Mouse (Mus musculus) erythroid progenitor cell, adult 5-6 weeks (primary cell): ENCODE measurements around the gene Zfp65. TPM values are rescaled to one million over a fixed set of nuclear protein-coding genes. Genes with fewer than 3 reads are reported as not detected.

Experiments
- total RNA-seq, 2 experiments: library from RNA; stranded (forward) in 1 of 2; stranded (reverse) in 1 of 2; fragments of 150-400 nt in 1 of 2; fragments of 186-747, 209-891 nt in 1 of 2; gene quantifications; 2 replicates each; pipeline versions ENCODE4 v1.2.3 to v1.2.4; 2015 to 2017; ENCODE audit warnings: low replicate concordance in 2 of 2

Zfp65 gene
- total RNA-seq, 2 experiments from 2014 or later, result 0.42 to 1.6 TPM

Other genes starting within 250 kb of the Zfp65 start
- gene Zfp874b, start 244.9 kb downstream of the Zfp65 start, total RNA-seq (2015; ENCODE audit: low replicate concordance), result 2.9 and 7.1 TPM in 2 replicates
- 4.6 and 5.7 TPM in 2 replicates for gene Zfp874b, start 244.9 kb downstream of the Zfp65 start, total RNA-seq (2017; ENCODE audit: low replicate concordance)
- gene Zfp58, start 228.6 kb downstream of the Zfp65 start, total RNA-seq (2015; ENCODE audit: low replicate concordance), result 3.2 and 5.0 TPM in 2 replicates
- 1.8 TPM in 1 of 2 replicates, not detected in the other for gene Zfp58, start 228.6 kb downstream of the Zfp65 start, total RNA-seq (2017; ENCODE audit: low replicate concordance)
- gene Gm26965, start 203.0 kb downstream of the Zfp65 start, total RNA-seq (2015; ENCODE audit: low replicate concordance), result not detected in 2 replicates
- not detected in 2 replicates for gene Gm26965, start 203.0 kb downstream of the Zfp65 start, total RNA-seq (2017; ENCODE audit: low replicate concordance)
- gene Zfp87, start 203.0 kb downstream of the Zfp65 start, total RNA-seq (2015; ENCODE audit: low replicate concordance), result 5.0 and 11.3 TPM in 2 replicates
- 2.0 and 6.7 TPM in 2 replicates for gene Zfp87, start 203.0 kb downstream of the Zfp65 start, total RNA-seq (2017; ENCODE audit: low replicate concordance)
- 5.8 and 9.2 TPM in 2 replicates for gene Zfp748, start 175.3 kb downstream of the Zfp65 start, total RNA-seq (2015; ENCODE audit: low replicate concordance)
- 4.2 and 7.1 TPM in 2 replicates for gene Zfp748, start 175.3 kb downstream of the Zfp65 start, total RNA-seq (2017; ENCODE audit: low replicate concordance)
- gene Zfp729b, start 119.5 kb downstream of the Zfp65 start, total RNA-seq (2015; ENCODE audit: low replicate concordance), result 4.2 and 6.5 TPM in 2 replicates
- 3.0 and 5.1 TPM in 2 replicates for gene Zfp729b, start 119.5 kb downstream of the Zfp65 start, total RNA-seq (2017; ENCODE audit: low replicate concordance)
- not detected in 2 replicates for gene Gm49345, start 91.4 kb downstream of the Zfp65 start, total RNA-seq (2015; ENCODE audit: low replicate concordance)
- gene Gm49345, start 91.4 kb downstream of the Zfp65 start, total RNA-seq (2017; ENCODE audit: low replicate concordance), result 0.13 TPM in 1 of 2 replicates, not detected in the other
- gene Zfp729a, start 91.4 kb downstream of the Zfp65 start, total RNA-seq (2015; ENCODE audit: low replicate concordance), result 1.3 and 4.3 TPM in 2 replicates
- 1.2 and 6.0 TPM in 2 replicates for gene Zfp729a, start 91.4 kb downstream of the Zfp65 start, total RNA-seq (2017; ENCODE audit: low replicate concordance)
- 1.3 and 7.2 TPM in 2 replicates for gene Zfp738, start 42.1 kb downstream of the Zfp65 start, total RNA-seq (2015; ENCODE audit: low replicate concordance)
- 1.1 and 1.4 TPM in 2 replicates for gene Zfp738, start 42.1 kb downstream of the Zfp65 start, total RNA-seq (2017; ENCODE audit: low replicate concordance)
- gene Zfp85, start 26.1 kb upstream of the Zfp65 start, total RNA-seq (2015; ENCODE audit: low replicate concordance), result 4.2 and 4.3 TPM in 2 replicates
- gene Zfp85, start 26.1 kb upstream of the Zfp65 start, total RNA-seq (2017; ENCODE audit: low replicate concordance), result 0.23 TPM in 1 of 2 replicates, not detected in the other
- not detected in 2 replicates for gene Zfp493, start 50.5 kb upstream of the Zfp65 start, total RNA-seq (2015; ENCODE audit: low replicate concordance)
- 0.39 and 0.76 TPM in 2 replicates for gene Zfp493, start 50.5 kb upstream of the Zfp65 start, total RNA-seq (2017; ENCODE audit: low replicate concordance)
- gene Zfp273, start 84.6 kb upstream of the Zfp65 start, total RNA-seq (2015; ENCODE audit: low replicate concordance), result 1.8 and 11.3 TPM in 2 replicates
- gene Zfp273, start 84.6 kb upstream of the Zfp65 start, total RNA-seq (2017; ENCODE audit: low replicate concordance), result 2.2 TPM in 1 of 2 replicates, not detected in the other
- gene Gm10037, start 101.9 kb upstream of the Zfp65 start, total RNA-seq (2015; ENCODE audit: low replicate concordance), result not detected in 2 replicates
- not detected in 2 replicates for gene Gm10037, start 101.9 kb upstream of the Zfp65 start, total RNA-seq (2017; ENCODE audit: low replicate concordance)
- not detected in 2 replicates for gene BC048507, start 134.2 kb upstream of the Zfp65 start, total RNA-seq (2015; ENCODE audit: low replicate concordance)
- not detected in 2 replicates for gene BC048507, start 134.2 kb upstream of the Zfp65 start, total RNA-seq (2017; ENCODE audit: low replicate concordance)